Mouse (Mus musculus) liver, embryonic 14.5 days (tissue): Measurements from ENCODE around the gene Muc4. TPM values are rescaled to one million over a fixed set of nuclear protein-coding genes. Genes with fewer than 3 reads are reported as not detected.

Experiments
- ATAC-seq: fragments of 200-750 bp; cut with Nextera tagmentation; 2 replicates; pipeline ENCODE4 v1.8.0; 2017; ENCODE audit warnings: moderate number of reproducible peaks, mild to moderate bottlenecking, moderate library complexity; ENCODE audit not compliant: insufficient read depth
- DNase-seq, 3 experiments: peaks; one replicate each; pipeline ENCODE4 v3.0.0-alpha.2; 2012 to 2013; ENCODE audit warnings: low read depth in 3 of 3, low spot score in 3 of 3
- H3K27ac ChIP-seq: fragments of 300-500 bp; sonication (generic); 2 replicates; pipeline ENCODE4 v1.5.1; 2014; ENCODE audit warnings: moderate library complexity, mild to moderate bottlenecking, control low read depth, inconsistent platforms
- H3K27me3 ChIP-seq: fragments of 300-500 bp; sonication (generic); 2 replicates; pipeline ENCODE4 v1.6.1; 2014; ENCODE audit warnings: mild to moderate bottlenecking, low read length, moderate library complexity; ENCODE audit not compliant: control insufficient read depth, insufficient read depth
- H3K36me3 ChIP-seq: fragments of 300-500 bp; sonication (generic); replicated peaks from 2 replicates; pipeline ENCODE4 v1.6.1; 2014; ENCODE audit warnings: low read depth; ENCODE audit not compliant: control insufficient read depth, insufficient read depth
- H3K4me1 ChIP-seq, 2 experiments: fragments of 200-500 bp in 1 of 2; fragments of 300-500 bp in 1 of 2; sonication (generic) in 1 of 2; replicated peaks; 2 replicates each; pipeline ENCODE4 v1.6.1; 2012 to 2014; ENCODE audit warnings: antibody characterized with exemption in 1 of 2, inconsistent platforms in 1 of 2, low read length in 1 of 2; ENCODE audit not compliant: control insufficient read depth in 2 of 2, insufficient read depth in 2 of 2
- H3K4me2 ChIP-seq: fragments of 300-500 bp; sonication (generic); 2 replicates; pipeline ENCODE4 v1.6.1; 2014; ENCODE audit warnings: low read depth, mild to moderate bottlenecking, control low read depth, moderate library complexity
- H3K4me3 ChIP-seq, 2 experiments: fragments of 200-500 bp in 1 of 2; fragments of 300-500 bp in 1 of 2; sonication (generic) in 1 of 2; 2 replicates each; pipeline ENCODE4 v1.5.1; 2012 to 2014; ENCODE audit warnings: low read depth in 2 of 2, low read length in 2 of 2, mild to moderate bottlenecking in 2 of 2, control low read depth in 1 of 2, inconsistent platforms in 1 of 2, moderate library complexity in 1 of 2; ENCODE audit not compliant: insufficient read depth in 1 of 2
- H3K9ac ChIP-seq: fragments of 300-500 bp; sonication (generic); replicated peaks from 2 replicates; pipeline ENCODE4 v1.6.1; 2014; ENCODE audit warnings: mild to moderate bottlenecking, control low read depth, moderate library complexity
- H3K9me3 ChIP-seq: fragments of 300-500 bp; sonication (generic); 2 replicates; pipeline ENCODE4 v1.6.1; 2016; ENCODE audit warnings: low read length, mixed read lengths; ENCODE audit not compliant: control insufficient read depth
- CTCF ChIP-seq: IDR thresholded peaks from 2 replicates; pipeline ENCODE4 v1.5.1; 2016; ENCODE audit warnings: antibody characterized with exemption, low read depth, control low read depth
- EP300 ChIP-seq: IDR thresholded peaks from 2 replicates; pipeline ENCODE4 v1.6.1; 2016; ENCODE audit warnings: antibody characterized with exemption, low read depth
- WGBS: fragments of 180-500 bp; shearing (Covaris S2); extraction: QIAGEN DNeasy Blood & Tissue Kit; methylation state at CpG from one replicate; pipeline ENCODE4 v1.1.7; 2014; ENCODE audit not compliant: insufficient replicate concordance; 5-methylcytosine and 5-hydroxymethylcytosine counted together
- polyA plus RNA-seq, 2 experiments: library from polyadenylated mRNA; depleted of rRNA in 1 of 2; stranded (reverse) in 1 of 2; unstranded in 1 of 2; fragments of >200 nt; fragmentation: Nextera tagmentation in 1 of 2; extraction: Ambion mirVana in 1 of 2; gene quantifications; 2 replicates each; pipeline versions ENCODE4 v1.2.1 to v1.2.3; 2012 to 2014

Muc4 gene
- polyA plus RNA-seq, 2 experiments: 0.63 to 0.79 TPM

DNA sequence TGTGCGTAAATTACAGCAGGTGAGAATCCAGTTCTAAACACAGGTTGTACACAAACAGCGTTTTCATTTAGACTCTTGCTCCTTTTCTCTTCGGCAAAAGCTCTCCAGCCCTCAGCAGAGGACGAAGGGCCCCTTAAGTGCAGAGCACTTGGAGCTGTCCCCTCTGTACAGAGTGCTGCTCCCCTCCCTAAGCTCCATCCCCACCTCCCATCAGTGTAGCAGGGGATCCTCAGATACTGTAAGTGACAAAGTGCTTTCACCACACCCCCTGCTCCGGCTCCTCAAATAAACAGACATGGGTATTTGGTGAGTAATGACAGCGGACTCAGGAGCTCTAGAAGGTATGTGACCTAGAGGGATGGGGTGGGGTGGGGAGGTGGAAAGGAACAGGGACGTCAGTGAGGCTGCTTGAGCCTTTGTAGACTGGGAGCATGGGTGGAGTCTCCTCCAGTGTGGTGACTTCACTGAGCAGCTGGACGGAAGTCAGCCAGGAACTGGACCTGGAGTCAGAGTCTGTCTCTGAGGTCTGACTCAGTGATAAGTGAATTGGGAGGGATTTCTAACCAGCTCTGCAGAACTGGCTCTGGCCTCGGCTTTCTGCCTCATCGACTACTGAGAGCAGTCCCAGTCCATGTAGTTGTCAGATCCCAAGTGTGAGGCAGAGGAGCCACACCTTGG is 86.2 kb downstream of the Muc4 start:
- ATAC-seq: no peak
- 49% methylated on average over 10 of the region's 10 CpGs for WGBS
- H3K9me3 ChIP-seq: no peaks in the 10 kb centered on the region

DNA sequence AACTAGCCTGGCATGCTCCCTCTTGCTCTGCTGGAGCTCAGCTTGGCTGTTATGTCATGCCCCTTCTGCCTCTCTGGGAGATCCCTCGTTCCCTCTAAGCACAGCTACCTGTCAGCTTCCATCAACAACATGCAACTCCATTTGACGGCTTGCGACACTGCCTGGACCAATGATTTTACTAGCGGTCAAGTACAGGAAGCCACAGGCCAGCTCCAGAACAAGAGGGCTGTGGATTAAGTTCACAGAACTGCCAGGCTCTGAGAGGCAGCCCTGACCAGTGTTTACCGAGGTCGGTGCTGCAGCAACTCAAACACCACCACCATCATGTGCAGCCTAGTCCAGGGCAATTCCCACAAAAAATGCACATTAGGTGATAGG is 86.8 kb downstream of the Muc4 start:
- Histone ChIP-seq H3K9ac (no peak overlapping the region), H3K4me1 (peaks cover 0 to 2% of the 10 kb centered on the region in 2 experiments; a peak in 1 of 4 replicates), H3K4me3 (no peak overlapping the region), H3K4me2 (no peak overlapping the region), H3K27ac (no peak overlapping the region), H3K27me3 (no peaks in the 10 kb centered on the region), H3K36me3 (no peaks in the 10 kb centered on the region; the same call in 1 of the 2 replicates), H3K9me3 (no peaks in the 10 kb centered on the region)
- ATAC-seq (no peak), DNase-seq (no peak)
- WGBS: 29% methylated on average over 6 of the region's 6 CpGs
- TF ChIP-seq CTCF (no peak), EP300 (no peak)

More for the DNA sequence above, 86.2 kb downstream of the Muc4 start:
- no peaks in the 10 kb centered on the region; the same call in 1 of the 2 replicates for H3K36me3 ChIP-seq
- H3K4me2 ChIP-seq: no peak overlapping the region
- peaks cover 0 to 2% of the 10 kb centered on the region in 2 experiments; a peak in 1 of 4 replicates for H3K4me1 ChIP-seq
- no peak for DNase-seq
- no peak overlapping the region for H3K9ac ChIP-seq
- no peak overlapping the region for H3K27ac ChIP-seq
- no peaks in the 10 kb centered on the region for H3K27me3 ChIP-seq
- no peak for TF ChIP-seq CTCF
- no peak for TF ChIP-seq EP300
- no peak overlapping the region for H3K4me3 ChIP-seq

DNA sequence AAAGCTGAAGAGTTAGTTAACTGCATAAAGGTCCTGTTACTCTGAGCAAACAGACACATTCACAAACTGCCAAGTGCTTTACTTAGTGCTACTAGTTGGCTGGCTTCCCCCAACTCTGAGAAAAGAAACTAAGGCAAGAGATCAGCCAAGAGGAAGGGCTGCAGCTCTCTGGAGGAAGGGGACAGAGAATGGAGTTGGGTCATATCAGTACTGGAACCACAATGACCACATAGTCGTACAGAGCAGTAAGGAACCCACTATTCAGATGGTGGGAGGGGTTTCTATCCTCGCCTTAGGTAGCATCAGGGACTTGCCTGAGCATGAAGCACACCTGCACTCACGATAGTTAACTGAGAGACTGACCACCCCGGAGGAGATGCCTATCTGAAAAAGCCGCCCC is 87.2 kb downstream of the Muc4 start:
- TF ChIP-seq EP300: no peak
- TF ChIP-seq CTCF: no peak
- Histone ChIP-seq H3K4me1 (peaks cover 0 to 2% of the 10 kb centered on the region in 2 experiments; a peak in 1 of 4 replicates), H3K27me3 (no peaks in the 10 kb centered on the region), H3K9me3 (no peaks in the 10 kb centered on the region), H3K4me2 (no peak overlapping the region), H3K36me3 (no peaks in the 10 kb centered on the region; the same call in 1 of the 2 replicates), H3K27ac (no peak overlapping the region), H3K9ac (no peak overlapping the region), H3K4me3 (no peak overlapping the region)
- no peak for ATAC-seq
- no peak for DNase-seq
- 40% methylated on average over 5 of the region's 5 CpGs for WGBS

DNA sequence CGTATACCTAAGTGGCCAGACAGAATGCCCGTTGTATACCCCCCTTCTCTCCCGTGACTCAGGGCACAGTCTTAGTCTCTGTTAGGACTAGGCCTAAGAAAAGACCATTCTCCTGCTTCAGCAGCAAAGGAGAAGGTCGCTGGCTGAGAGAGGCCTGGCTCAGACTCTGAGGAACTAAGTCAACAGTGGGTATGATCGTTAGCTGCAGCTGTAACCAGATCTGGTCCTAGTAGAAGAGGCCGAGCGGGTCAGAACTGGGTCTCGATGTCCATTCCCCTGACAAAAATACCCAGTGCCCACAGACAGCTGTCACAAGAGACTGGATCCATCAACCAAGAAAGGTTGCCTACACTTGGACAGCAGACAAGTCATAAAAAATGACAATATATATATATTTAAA is 87.8 kb downstream of the Muc4 start:
- no peaks in the 10 kb centered on the region for H3K9me3 ChIP-seq
- H3K4me2 ChIP-seq: no peak overlapping the region
- no peak overlapping the region for H3K4me3 ChIP-seq
- H3K27me3 ChIP-seq: no peaks in the 10 kb centered on the region
- H3K36me3 ChIP-seq: no peaks in the 10 kb centered on the region; the same call in 1 of the 2 replicates
- no peak overlapping the region for H3K9ac ChIP-seq
- TF ChIP-seq EP300: no peak
- no peak for TF ChIP-seq CTCF
- peaks cover 0 to 2% of the 10 kb centered on the region in 2 experiments; a peak in 1 of 4 replicates for H3K4me1 ChIP-seq
- DNase-seq (no peak), ATAC-seq (no peak)
- 75% methylated on average over 8 of the region's 8 CpGs for WGBS
- no peak overlapping the region for H3K27ac ChIP-seq

DNA sequence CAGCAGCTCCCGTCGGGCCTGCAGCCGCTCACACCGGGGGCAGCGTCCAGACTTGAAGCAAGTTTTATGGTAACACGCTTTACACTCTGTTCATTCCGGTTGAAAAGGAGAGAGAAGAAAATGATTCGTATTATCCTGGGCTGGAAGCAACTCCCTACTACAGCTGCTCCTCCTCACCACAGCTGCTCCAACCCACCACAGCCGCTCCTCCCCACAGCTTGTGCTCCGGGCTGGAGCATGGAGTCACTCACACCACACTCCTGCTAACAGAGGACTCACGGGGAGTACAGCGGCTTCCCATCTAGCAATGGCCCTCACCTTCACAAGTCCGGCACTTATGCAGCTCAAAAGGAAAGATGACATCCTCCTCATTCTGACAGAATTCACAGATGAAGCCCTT is 88.4 kb downstream of the Muc4 start:
- Histone ChIP-seq H3K9ac (no peak overlapping the region), H3K36me3 (no peaks in the 10 kb centered on the region; the same call in 1 of the 2 replicates), H3K9me3 (no peaks in the 10 kb centered on the region), H3K4me2 (no peak overlapping the region), H3K27ac (no peak overlapping the region), H3K27me3 (no peaks in the 10 kb centered on the region), H3K4me1 (peaks cover 0 to 2% of the 10 kb centered on the region in 2 experiments; a peak in 1 of 4 replicates), H3K4me3 (no peak overlapping the region)
- DNase-seq (no peak), ATAC-seq (no peak)
- TF ChIP-seq EP300: no peak
- TF ChIP-seq CTCF: no peak
- WGBS: 88% methylated on average over 13 of the region's 13 CpGs
